Mouse (Mus musculus): Measurements from ENCODE around the gene Psmd11.

The Psmd11 gene

GRCm38 (mm10) chr11:80505581-80505980, 77.2 kb downstream of the Psmd11 start:
- WGBS, result 58% methylated on average over 3 of the region's 3 CpGs

- 89% methylated on average over 6 of the region's 6 CpGs for WGBS
These were observed 79.4 kb downstream of the Psmd11 start for GRCm38 (mm10) chr11:80507791-80508190.

DNA sequence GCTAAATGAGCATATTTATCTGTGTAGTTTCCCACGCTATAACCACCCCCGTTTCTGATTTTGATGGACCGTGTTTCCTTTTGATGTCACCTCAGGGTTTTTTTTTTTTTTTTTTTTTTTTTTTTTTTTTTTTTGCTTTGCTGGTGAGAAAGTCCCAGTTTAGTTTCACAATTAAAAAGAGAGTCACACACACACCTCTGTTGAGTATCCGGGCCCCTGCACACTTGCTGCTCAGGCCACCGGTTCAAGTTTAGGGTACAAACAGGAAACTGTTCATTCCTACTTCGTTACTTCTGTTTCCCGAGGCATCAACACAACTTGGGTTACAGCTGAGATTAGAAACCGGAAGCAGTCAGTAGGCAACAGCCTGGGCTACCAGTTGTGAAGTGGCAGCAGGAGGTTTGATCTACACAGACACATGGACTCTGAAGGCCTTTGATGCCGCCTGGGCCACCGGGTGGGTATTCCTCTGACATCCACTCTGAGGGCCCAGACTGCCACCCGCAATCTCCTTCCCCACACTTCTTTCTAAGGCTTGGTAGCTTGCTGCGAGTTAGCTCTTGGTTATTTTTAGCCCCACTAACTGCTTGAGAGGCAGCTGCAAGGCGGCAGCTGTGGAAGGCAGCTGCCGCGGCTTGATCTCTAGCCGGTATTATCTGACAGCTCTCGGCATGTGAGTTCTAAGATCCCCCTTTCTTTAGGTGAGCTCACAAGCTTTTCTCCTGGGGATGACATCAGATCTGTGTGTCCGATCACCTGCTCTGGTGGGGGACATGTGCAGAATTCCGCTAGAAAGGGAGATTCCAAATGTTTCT, 80.2 kb downstream of the Psmd11 start:
- 27% methylated on average over 19 of the region's 19 CpGs for WGBS

- 66% methylated on average over 5 of the region's 5 CpGs for WGBS
These were observed 80.7 kb downstream of the Psmd11 start for GRCm38 (mm10) chr11:80509176-80509506.

DNA sequence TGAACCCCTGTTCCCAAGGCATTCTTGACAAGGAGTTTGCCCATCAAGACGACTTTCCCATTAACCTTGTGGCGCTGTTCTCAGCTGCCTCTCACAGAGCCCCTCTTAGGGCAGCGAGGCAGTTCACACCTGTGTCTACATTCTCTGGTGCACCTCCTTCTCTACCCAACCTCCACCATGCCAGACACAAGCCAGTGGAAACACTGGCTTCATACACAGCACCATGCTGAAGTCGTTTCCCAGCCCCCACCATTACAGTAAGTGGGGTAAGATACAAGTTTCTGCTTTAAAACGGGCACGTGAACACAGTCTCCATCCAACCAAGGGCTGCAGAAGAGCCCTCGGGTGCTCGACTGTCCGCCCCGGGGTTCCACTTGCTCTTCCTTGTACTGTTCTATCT, 81.7 kb downstream of the Psmd11 start:
- 90% methylated on average over 10 of the region's 10 CpGs for WGBS

GRCm38 (mm10) chr11:80512313-80513056, 84.1 kb downstream of the Psmd11 start:
- WGBS, result 78% methylated on average over 19 of the region's 19 CpGs

- WGBS, result 42% methylated on average over 7 of the region's 7 CpGs
These were observed 85.4 kb downstream of the Psmd11 start for GRCm38 (mm10) chr11:80513796-80514195.

- WGBS, result 47% methylated on average over 1 of the region's 1 CpGs
These were observed 86.9 kb downstream of the Psmd11 start for GRCm38 (mm10) chr11:80515346-80515745.

- WGBS, result 46% methylated on average over 8 of the region's 8 CpGs
These were observed 87.5 kb downstream of the Psmd11 start for GRCm38 (mm10) chr11:80515895-80516294.

GRCm38 (mm10) chr11:80518421-80519367, 90.3 kb downstream of the Psmd11 start:
- 27% methylated on average over 9 of the region's 9 CpGs for WGBS

- 50% methylated on average over 2 of the region's 2 CpGs for WGBS
These were observed 92.7 kb downstream of the Psmd11 start for GRCm38 (mm10) chr11:80521148-80521547.

Data from cerebral cortex, adult 2 months (tissue).